Mouse (Mus musculus) small intestine, adult 2 months (tissue): ENCODE measurements around the gene Antxrl. TPM values are rescaled to one million over a fixed set of nuclear protein-coding genes. Genes with fewer than 3 reads are reported as not detected.

Experiments
- H3K27ac ChIP-seq: fragments of 200-500 bp; 2 replicates; pipeline ENCODE4 v1.5.1; 2012; ENCODE audit warnings: low read depth, low read length, control low read depth, inconsistent platforms; ENCODE audit not compliant: insufficient read depth
- H3K27me3 ChIP-seq: fragments of 200-500 bp; 2 replicates; pipeline ENCODE4 v1.6.1; 2012; ENCODE audit warnings: mild to moderate bottlenecking, moderate library complexity, low read length, inconsistent platforms; ENCODE audit not compliant: control insufficient read depth, insufficient read depth
- H3K36me3 ChIP-seq: fragments of 200-500 bp; 2 replicates; pipeline ENCODE4 v1.6.1; 2012; ENCODE audit warnings: mild to moderate bottlenecking, low read length, control low read depth, inconsistent platforms; ENCODE audit not compliant: control insufficient read depth, insufficient read depth
- H3K4me1 ChIP-seq: fragments of 200-500 bp; 2 replicates; pipeline ENCODE4 v1.6.1; 2012; ENCODE audit warnings: low read length, inconsistent platforms, mixed read lengths; ENCODE audit not compliant: control insufficient read depth, insufficient read depth, insufficient read length
- H3K4me3 ChIP-seq: fragments of 200-500 bp; 2 replicates; pipeline ENCODE4 v1.5.1; 2012; ENCODE audit warnings: low read depth, mild to moderate bottlenecking, control low read depth, inconsistent platforms, low read length, moderate library complexity
- POLR2A ChIP-seq: fragments of 200-500 bp; IDR thresholded peaks from 2 replicates; pipeline ENCODE4 v1.6.1; 2012; ENCODE audit warnings: low read depth, mild to moderate bottlenecking, control low read depth, inconsistent platforms, low read length, moderate library complexity
- WGBS: fragments of 180-500 bp; shearing (Covaris S2); methylation state at CpG from one replicate; pipeline ENCODE4 v1.1.7; 2018; 5-methylcytosine and 5-hydroxymethylcytosine counted together
- polyA plus RNA-seq: library from polyadenylated mRNA; depleted of rRNA; stranded (reverse); fragments of >200 nt; gene quantifications from 2 replicates; pipeline ENCODE4 v1.2.3, GENCODE M21; 2012; rRNA removed

Gene Antxrl
- polyA plus RNA-seq, 1 experiment = not detected

- TF ChIP-seq POLR2A = no peak
- Histone ChIP-seq H3K4me3 (no peak overlapping the region), H3K27me3 (no peaks in the 10 kb centered on the region), H3K4me1 (no peaks in the 10 kb centered on the region), H3K27ac (no peak overlapping the region), H3K36me3 (no peaks in the 10 kb centered on the region)
- 96% methylated on average over 4 of the region's 4 CpGs for WGBS
These were observed 69.2 kb downstream of the Antxrl start for GRCm38 (mm10) chr14:34121691-34122090.

Other genes with a start within 250 kb of the Antxrl start
- 1.2 and 1.8 TPM in 2 replicates for gene Gdf10, start 129.1 kb upstream of the Antxrl start, polyA plus RNA-seq
- not detected in 2 replicates for gene Gdf2, start 111.7 kb upstream of the Antxrl start, polyA plus RNA-seq
- not detected in 2 replicates for gene Rbp3, start 98.7 kb upstream of the Antxrl start, polyA plus RNA-seq
- gene Zfp488, start 73.9 kb upstream of the Antxrl start, polyA plus RNA-seq = not detected in 2 replicates
- gene Gm30083, start 37.5 kb upstream of the Antxrl start, polyA plus RNA-seq = not detected in 2 replicates
- gene Gm5460, start 35.9 kb upstream of the Antxrl start, polyA plus RNA-seq = not detected in 2 replicates
- gene Anxa8, start 33.3 kb downstream of the Antxrl start, polyA plus RNA-seq = 0.11 and 0.50 TPM in 2 replicates
- gene A630023A22Rik, start 50.0 kb downstream of the Antxrl start, polyA plus RNA-seq = not detected in 2 replicates
- gene Npy4r, start 99.8 kb downstream of the Antxrl start, polyA plus RNA-seq = 0.14 and 0.91 TPM in 2 replicates
- gene Gprin2, start 148.9 kb downstream of the Antxrl start, polyA plus RNA-seq = 0.05 and 0.23 TPM in 2 replicates
- gene Syt15, start 166.9 kb downstream of the Antxrl start, polyA plus RNA-seq = 3.1 and 3.2 TPM in 2 replicates